Mouse (Mus musculus) forebrain, embryonic 11.5 days (tissue): Measurements from ENCODE around the gene Actr6. TPM values are rescaled to one million over a fixed set of nuclear protein-coding genes. Genes with fewer than 3 reads are reported as not detected.

Source experiments
- ATAC-seq: fragments of 200-750 bp; cut with Nextera tagmentation; replicated peaks from 2 replicates; pipeline ENCODE4 v1.8.0; 2017; ENCODE audit warnings: moderate TSS enrichment; ENCODE audit not compliant: low FRiP score
- DNase-seq: peaks from one replicate; pipeline ENCODE4 v3.0.0-alpha.2; 2017; ENCODE audit warnings: low spot score
- H3K27ac ChIP-seq: fragments of 300-500 bp; sonication (generic); 2 replicates; pipeline ENCODE4 v1.5.1; 2014; ENCODE audit warnings: low read depth, low read length
- H3K27me3 ChIP-seq: fragments of 300-500 bp; sonication (generic); 2 replicates; pipeline ENCODE4 v1.6.1; 2014; ENCODE audit warnings: mild to moderate bottlenecking, low read length, mixed read lengths; ENCODE audit not compliant: control insufficient read depth, insufficient read depth
- H3K36me3 ChIP-seq: fragments of 300-500 bp; sonication (generic); 2 replicates; pipeline ENCODE4 v1.6.1; 2014; ENCODE audit warnings: mild to moderate bottlenecking, low read length, moderate library complexity, mixed read lengths; ENCODE audit not compliant: control insufficient read depth, insufficient read depth
- H3K4me1 ChIP-seq: fragments of 300-500 bp; sonication (generic); replicated peaks from 2 replicates; pipeline ENCODE4 v1.6.1; 2014; ENCODE audit warnings: low read length, mixed read lengths; ENCODE audit not compliant: control insufficient read depth, insufficient read depth
- H3K4me2 ChIP-seq: fragments of 300-500 bp; sonication (generic); 2 replicates; pipeline ENCODE4 v1.6.1; 2014; ENCODE audit warnings: low read depth, mild to moderate bottlenecking, low read length, moderate library complexity, mixed read lengths; ENCODE audit not compliant: severe bottlenecking
- H3K4me3 ChIP-seq: fragments of 300-500 bp; sonication (generic); 2 replicates; pipeline ENCODE4 v1.5.1; 2014; ENCODE audit warnings: low read depth, low read length
- H3K9ac ChIP-seq: fragments of 300-500 bp; sonication (generic); 2 replicates; pipeline ENCODE4 v1.6.1; 2014; ENCODE audit warnings: low read length
- H3K9me3 ChIP-seq: fragments of 300-500 bp; sonication (generic); 2 replicates; pipeline ENCODE4 v1.6.1; 2016; ENCODE audit warnings: low read length, mixed read lengths; ENCODE audit not compliant: control insufficient read depth
- WGBS: fragments of 180-500 bp; shearing (Covaris S2); extraction: QIAGEN DNeasy Blood & Tissue Kit; methylation state at CpG from one replicate; pipeline ENCODE4 v1.1.7; 2014; 5-methylcytosine and 5-hydroxymethylcytosine counted together
- polyA plus RNA-seq: library from polyadenylated mRNA; unstranded; fragments of >200 nt; fragmentation: Nextera tagmentation; extraction: Ambion mirVana; gene quantifications from 2 replicates; pipeline ENCODE4 v1.2.1, GENCODE M21; 2014

Gene Actr6
- polyA plus RNA-seq, 1 experiment from 2014 or later = 39.9 TPM

DNA sequence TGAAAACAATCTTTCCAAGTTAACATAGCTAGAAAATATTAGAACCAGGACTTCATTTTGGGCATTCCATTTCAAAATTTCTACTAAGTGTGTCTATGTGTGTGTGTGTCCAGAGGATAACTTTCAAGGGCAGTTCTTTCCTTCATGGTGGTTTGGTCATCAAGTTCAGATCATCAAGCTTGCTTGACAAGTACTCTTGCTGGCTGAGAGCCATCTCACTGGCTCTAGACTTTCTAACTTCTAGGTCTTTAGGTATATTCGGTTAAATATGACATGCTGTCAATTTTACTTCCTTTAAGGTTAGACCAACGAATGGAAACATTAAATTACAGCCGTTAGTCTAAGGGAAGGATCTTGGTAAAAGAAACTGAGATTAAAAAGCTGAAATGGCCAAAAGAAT, 12.2 kb upstream of the Actr6 start:
- Histone ChIP-seq H3K4me3 (peak overlapping the region; percentile 86), H3K36me3 (no peaks in the 10 kb centered on the region), H3K4me2 (peak overlapping the region; percentile 65; the same call in 1 of the 2 replicates), H3K4me1 (no peaks in the 10 kb centered on the region), H3K27ac (no peak overlapping the region), H3K9me3 (no peaks in the 10 kb centered on the region), H3K27me3 (no peaks in the 10 kb centered on the region), H3K9ac (no peak overlapping the region)
- no peak for DNase-seq
- no peak for ATAC-seq
- 37% methylated on average over 3 of the region's 3 CpGs for WGBS

DNA sequence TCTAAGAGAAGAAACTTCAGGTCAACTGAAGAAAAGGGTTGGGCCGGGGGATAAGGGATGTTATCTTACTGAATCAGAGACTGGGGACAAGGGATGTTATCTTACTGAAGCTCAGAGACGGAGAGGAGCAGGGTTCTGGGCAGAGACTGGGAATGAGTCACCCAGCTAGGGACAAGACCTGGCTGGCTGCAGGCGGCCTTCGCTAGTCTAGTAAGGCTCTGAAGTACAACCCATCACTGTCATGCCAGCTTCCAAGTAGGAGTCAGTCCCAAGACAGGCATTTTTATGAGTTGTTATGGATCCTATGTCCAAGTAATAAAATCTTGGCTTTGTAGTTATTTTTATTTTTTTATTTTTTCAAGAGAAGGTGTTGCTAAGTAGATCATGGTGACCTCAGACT, 11.2 kb upstream of the Actr6 start:
- WGBS = 88% methylated on average over 4 of the region's 4 CpGs
- no peaks in the 10 kb centered on the region for H3K27me3 ChIP-seq
- ATAC-seq (no peak), DNase-seq (no peak)
- H3K9me3 ChIP-seq = no peaks in the 10 kb centered on the region
- H3K4me3 ChIP-seq = no peak overlapping the region
- no peak overlapping the region for H3K27ac ChIP-seq
- no peak overlapping the region for H3K9ac ChIP-seq
- no peaks in the 10 kb centered on the region for H3K36me3 ChIP-seq
- no peak overlapping the region for H3K4me2 ChIP-seq
- H3K4me1 ChIP-seq = no peaks in the 10 kb centered on the region

DNA sequence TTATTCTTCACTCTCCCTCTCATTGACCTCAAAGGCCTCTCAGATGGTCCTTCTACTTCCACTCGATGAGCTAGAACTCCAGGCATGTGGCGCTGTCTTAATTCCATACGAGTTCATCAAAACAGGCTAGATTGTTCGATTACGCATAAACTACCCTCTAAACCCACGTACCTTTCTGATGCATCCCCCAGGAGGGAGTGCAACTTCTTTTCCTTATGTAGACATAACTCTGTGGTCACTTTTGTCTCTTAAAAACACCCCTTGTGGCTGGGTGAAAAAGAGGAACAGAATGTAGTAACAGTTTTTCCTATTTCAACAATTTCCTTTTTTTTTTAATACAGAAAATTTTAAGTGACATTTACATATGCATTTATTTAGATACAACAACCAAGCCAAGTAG, 8.9 kb upstream of the Actr6 start:
- DNase-seq = no peak
- Histone ChIP-seq H3K4me1 (no peaks in the 10 kb centered on the region), H3K9me3 (no peaks in the 10 kb centered on the region), H3K36me3 (no peaks in the 10 kb centered on the region), H3K27me3 (no peaks in the 10 kb centered on the region), H3K4me3 (no peak overlapping the region), H3K27ac (no peak overlapping the region), H3K4me2 (no peak overlapping the region), H3K9ac (no peak overlapping the region)
- 88% methylated on average over 6 of the region's 6 CpGs for WGBS
- ATAC-seq = no peak

DNA sequence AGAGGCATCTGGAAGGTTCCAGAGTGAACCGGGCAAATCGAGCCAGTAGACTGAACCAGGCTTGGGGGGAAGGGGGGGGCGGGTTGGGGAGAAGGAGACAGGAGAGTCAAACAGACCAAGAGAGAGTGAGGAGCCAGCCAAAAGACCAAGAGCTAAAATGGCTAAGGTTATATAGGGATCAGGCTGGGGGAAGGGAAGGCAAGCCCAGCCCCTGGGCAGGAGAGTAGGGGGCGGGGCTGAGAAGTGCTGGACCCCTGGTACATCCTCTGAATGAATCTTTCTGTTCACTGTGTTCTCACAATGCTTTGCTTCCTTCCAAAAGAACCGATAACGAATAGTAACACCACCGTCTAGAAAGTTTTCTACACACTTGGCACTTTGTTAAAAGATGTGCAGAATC, 7.6 kb upstream of the Actr6 start:
- H3K36me3 ChIP-seq = no peaks in the 10 kb centered on the region
- H3K4me1 ChIP-seq = no peaks in the 10 kb centered on the region
- no peak overlapping the region for H3K27ac ChIP-seq
- H3K9me3 ChIP-seq = no peaks in the 10 kb centered on the region
- no peak overlapping the region for H3K4me3 ChIP-seq
- H3K4me2 ChIP-seq = no peak overlapping the region
- DNase-seq (no peak), ATAC-seq (no peak)
- H3K9ac ChIP-seq = no peak overlapping the region
- WGBS = 53% methylated on average over 7 of the region's 7 CpGs
- H3K27me3 ChIP-seq = no peaks in the 10 kb centered on the region

DNA sequence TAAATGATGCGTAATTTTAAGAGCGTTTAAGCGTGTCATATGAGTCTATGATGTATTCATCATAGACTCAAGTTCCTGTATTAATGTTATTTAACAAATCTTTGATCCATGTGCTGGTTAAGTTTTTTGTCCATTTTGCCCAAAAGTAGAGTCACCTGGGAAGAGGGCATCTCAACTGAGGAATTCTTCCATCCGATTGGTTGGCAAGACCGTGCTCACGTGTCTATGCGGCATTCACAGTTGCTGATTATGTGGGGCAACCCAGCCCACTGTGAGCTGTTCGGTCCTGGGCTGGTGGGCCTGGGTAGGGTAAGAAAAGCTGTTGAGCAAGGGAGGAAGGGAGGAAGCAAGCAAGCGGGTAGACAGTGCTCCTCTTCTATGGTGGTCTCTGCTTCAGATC, 6.3 kb upstream of the Actr6 start:
- no peaks in the 10 kb centered on the region for H3K27me3 ChIP-seq
- H3K9ac ChIP-seq = no peak overlapping the region
- H3K9me3 ChIP-seq = no peaks in the 10 kb centered on the region
- WGBS = 92% methylated on average over 9 of the region's 9 CpGs
- no peak overlapping the region for H3K27ac ChIP-seq
- H3K4me2 ChIP-seq = no peak overlapping the region
- H3K4me3 ChIP-seq = no peak overlapping the region
- DNase-seq = no peak
- H3K36me3 ChIP-seq = no peaks in the 10 kb centered on the region
- ATAC-seq = no peak
- no peaks in the 10 kb centered on the region for H3K4me1 ChIP-seq

DNA sequence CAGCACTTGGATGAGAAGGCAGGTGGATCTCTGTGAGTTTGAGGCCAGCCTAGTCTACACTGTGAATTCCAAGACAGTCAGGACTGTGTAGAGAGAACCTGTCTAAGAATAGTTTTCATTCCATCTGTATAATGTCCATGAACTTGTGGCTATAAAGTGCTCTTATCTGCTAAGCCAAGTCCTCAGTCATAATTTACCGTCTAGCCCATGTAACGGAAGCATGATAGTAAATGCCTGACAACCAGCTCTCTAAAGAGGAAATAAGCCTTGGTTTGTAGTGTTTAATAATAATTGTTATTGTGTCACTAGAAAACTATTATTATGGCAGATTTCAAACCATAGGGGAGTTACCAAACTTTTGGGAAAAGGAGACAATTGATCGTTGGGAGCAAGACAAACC, 5.8 kb upstream of the Actr6 start:
- Histone ChIP-seq H3K9me3 (no peaks in the 10 kb centered on the region), H3K9ac (no peak overlapping the region), H3K27me3 (no peaks in the 10 kb centered on the region), H3K36me3 (no peaks in the 10 kb centered on the region), H3K4me3 (no peak overlapping the region), H3K27ac (no peak overlapping the region), H3K4me2 (no peak overlapping the region), H3K4me1 (no peaks in the 10 kb centered on the region)
- DNase-seq (no peak), ATAC-seq (no peak)
- 97% methylated on average over 3 of the region's 3 CpGs for WGBS

DNA sequence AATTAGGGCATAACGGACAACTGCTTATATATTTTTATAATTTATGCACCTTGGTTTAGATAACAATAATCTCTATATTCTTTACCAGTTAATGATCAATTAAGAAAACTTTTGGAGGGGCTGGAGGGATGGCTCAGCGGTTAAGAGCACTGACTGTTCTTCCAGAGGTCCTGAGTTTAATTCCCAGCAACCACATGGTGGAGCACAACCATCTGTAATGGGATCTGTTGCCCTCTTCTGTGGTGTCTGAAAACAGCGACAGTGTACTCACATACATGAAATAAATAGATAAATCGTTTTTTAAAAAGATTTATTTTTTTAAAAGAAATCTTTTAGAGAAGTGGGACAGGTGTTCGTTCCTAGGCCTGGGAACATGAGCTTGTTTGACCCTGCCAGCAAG, 5.0 kb upstream of the Actr6 start:
- no peak overlapping the region for H3K9ac ChIP-seq
- no peak for ATAC-seq
- no peak overlapping the region for H3K27ac ChIP-seq
- H3K27me3 ChIP-seq = no peaks in the 10 kb centered on the region
- 41% methylated on average over 5 of the region's 5 CpGs for WGBS
- no peak for DNase-seq
- no peak overlapping the region for H3K4me2 ChIP-seq
- no peaks in the 10 kb centered on the region for H3K36me3 ChIP-seq
- H3K4me1 ChIP-seq = no peaks in the 10 kb centered on the region; the same call in 1 of the 2 replicates
- H3K9me3 ChIP-seq = no peaks in the 10 kb centered on the region
- H3K4me3 ChIP-seq = no peak overlapping the region

DNA sequence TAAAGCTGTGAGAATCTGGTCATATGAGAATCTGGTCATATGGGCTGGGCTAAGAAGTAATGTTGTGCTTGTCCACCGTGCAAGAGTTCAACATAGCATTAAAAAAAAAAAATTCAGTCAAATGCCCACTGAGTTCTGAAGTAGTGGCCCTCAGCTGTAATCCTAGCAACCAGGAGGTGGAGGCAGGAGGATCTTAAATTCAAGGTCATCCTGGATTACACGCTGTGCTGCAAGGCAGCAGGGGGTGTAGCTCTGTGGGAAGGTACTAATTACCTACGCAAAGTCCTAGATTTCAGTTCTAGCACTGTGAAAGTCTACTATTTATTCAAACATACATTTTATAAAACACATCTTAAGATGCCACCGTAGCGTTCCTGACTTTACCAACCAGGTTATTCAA, 754 bp downstream of the Actr6 start:
- no peaks in the 10 kb centered on the region for H3K36me3 ChIP-seq
- H3K4me3 ChIP-seq = peak overlapping the region; percentile 58
- peak overlapping the region; percentile 69 for H3K4me2 ChIP-seq
- 16% methylated on average over 5 of the region's 5 CpGs for WGBS
- H3K9me3 ChIP-seq = no peaks in the 10 kb centered on the region
- H3K9ac ChIP-seq = peak overlapping the region; percentile 55
- no peaks in the 10 kb centered on the region for H3K27me3 ChIP-seq
- ATAC-seq (no peak), DNase-seq (no peak)
- peaks cover 4% of the 10 kb centered on the region for H3K4me1 ChIP-seq
- H3K27ac ChIP-seq = no peak overlapping the region

DNA sequence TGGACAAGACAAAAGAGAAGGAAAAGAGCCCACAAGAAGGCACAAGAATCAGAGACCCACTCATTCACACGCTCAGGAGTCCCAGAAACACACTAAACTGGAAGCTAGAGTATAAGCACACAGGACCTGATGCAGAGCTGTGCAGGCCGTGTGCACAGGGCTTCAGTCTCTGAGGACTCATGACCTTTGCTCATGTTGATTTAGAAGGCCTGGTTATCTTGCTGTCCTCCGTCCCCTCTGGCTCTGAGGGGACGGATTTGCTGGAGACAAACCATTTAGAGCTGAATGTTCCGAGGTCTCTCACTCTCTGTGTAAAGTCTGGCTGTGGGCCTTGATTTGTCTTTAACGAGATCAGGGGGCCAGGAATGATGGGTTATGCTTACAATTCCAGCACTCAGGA, 1.7 kb downstream of the Actr6 start:
- no peaks in the 10 kb centered on the region; the same call in 1 of the 2 replicates for H3K36me3 ChIP-seq
- H3K4me3 ChIP-seq = no peak overlapping the region
- H3K9ac ChIP-seq = no peak overlapping the region
- 94% methylated on average over 6 of the region's 6 CpGs for WGBS
- H3K9me3 ChIP-seq = no peaks in the 10 kb centered on the region
- H3K27me3 ChIP-seq = no peaks in the 10 kb centered on the region
- DNase-seq (no peak), ATAC-seq (no peak)
- peaks cover 4% of the 10 kb centered on the region for H3K4me1 ChIP-seq
- no peak overlapping the region for H3K27ac ChIP-seq
- no peak overlapping the region for H3K4me2 ChIP-seq
